Mouse (Mus musculus) erythroblast, embryonic 14.5 days (primary cell): ENCODE results near the gene Mfrp.

Experiments
- GATA1 ChIP-seq: IDR thresholded peaks from 2 replicates; pipeline ENCODE4 v1.6.1; 2012; ENCODE audit warnings: low read length, inconsistent platforms, mixed read lengths
- TAL1 ChIP-seq: IDR thresholded peaks from 3 replicates; pipeline ENCODE4 v1.6.1; 2012; ENCODE audit warnings: low read length, inconsistent platforms, mixed read lengths

DNA sequence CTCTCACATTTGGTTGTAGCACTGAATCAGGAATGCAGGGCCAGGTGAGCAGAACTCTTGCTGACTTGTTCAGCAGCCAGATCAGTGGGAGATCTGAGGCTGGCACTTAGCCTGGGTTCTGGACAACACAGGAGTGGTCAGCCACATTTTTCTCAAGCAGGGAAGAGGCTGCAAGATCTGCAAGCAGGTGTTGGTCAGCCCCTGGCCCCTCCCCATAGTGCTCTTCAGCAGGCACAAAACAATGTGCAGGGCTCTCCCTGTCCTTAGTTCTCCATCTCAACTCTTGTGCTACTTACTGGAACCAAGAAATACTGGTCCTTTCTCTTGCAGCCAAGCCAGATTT, 43.2 kb downstream of the Mfrp start:
- TF ChIP-seq GATA1, result no peak
- no peak for TF ChIP-seq TAL1
